8 mouse cellular contexts compared by ENCODE assay signal in the genomic region with DNA sequence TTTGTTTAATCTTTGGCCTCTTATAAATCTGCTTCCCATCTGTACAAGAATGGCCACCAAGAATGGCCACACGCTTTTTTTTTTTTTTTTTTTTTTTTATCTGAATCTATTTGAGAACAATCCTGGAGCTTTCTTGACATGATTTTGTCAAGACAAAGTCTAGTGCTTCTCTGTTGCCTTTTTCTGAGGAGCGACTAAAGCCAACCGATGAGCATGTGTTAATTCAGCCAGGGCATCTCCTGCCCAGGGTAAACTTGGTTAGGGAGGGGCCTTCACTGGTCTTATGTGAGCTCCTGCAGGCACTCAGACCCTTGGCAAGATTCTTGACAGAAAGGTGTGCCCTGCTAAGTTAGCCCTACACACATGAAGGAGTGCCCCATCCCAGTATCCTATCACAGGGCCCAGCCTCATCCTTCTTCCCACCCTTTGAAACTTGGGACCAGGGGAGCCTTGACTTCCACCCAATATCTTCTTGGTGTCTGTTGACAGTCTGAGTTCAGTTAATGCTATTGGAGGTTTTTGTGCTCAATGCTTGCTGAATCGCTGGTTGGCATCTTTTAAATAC. TPM values are rescaled to one million over a fixed set of nuclear protein-coding genes. Genes with fewer than 3 reads are reported as not detected.
DNase-seq lines count a peak whose midpoint lies in the region; ATAC-seq and TF ChIP-seq lines count a peak whose summit lies in the region.

No protein-coding gene starts in this region.

- no peak for TF ChIP-seq CTCF in C2C12 (IDR thresholded peaks at IDR 0.05; ENCODE audit: control insufficient read depth, insufficient read depth, insufficient read length)

- ATAC-seq in heart, embryonic 16.5 days (replicated peaks; ENCODE audit: extremely low read depth, insufficient read depth, low FRiP score) = no peak
- ATAC-seq in liver, embryonic 16.5 days (ENCODE audit: low read depth) = no peak

- H3K36me3 ChIP-seq in C2C12 (ENCODE audit: control insufficient read depth, insufficient read depth) = no peaks in the 10 kb centered on the region
- H3K36me3 ChIP-seq in heart, embryonic 16.5 days (ENCODE audit: control insufficient read depth, insufficient read depth) = no peaks in the 10 kb centered on the region
- no peaks in the 10 kb centered on the region for H3K36me3 ChIP-seq in liver, embryonic 16.5 days (ENCODE audit: control insufficient read depth, insufficient read depth)

- H3K9ac ChIP-seq in heart, embryonic 16.5 days (ENCODE audit: low read length) = peak overlapping the region; percentile 93
- H3K9ac ChIP-seq in liver, embryonic 16.5 days (ENCODE audit: low read depth, low read length) = no peak overlapping the region

- peak overlapping the region; percentile 75 for H3K4me2 ChIP-seq in heart, embryonic 16.5 days (ENCODE audit: low read depth, low read length)
- H3K4me2 ChIP-seq in liver, embryonic 16.5 days (ENCODE audit: low read depth, low read length) = peak overlapping the region; percentile 72; the same call in 1 of the 2 replicates

- no peaks in the 10 kb centered on the region for H3K27me3 ChIP-seq in C2C12 (ENCODE audit: control insufficient read depth, insufficient read depth, insufficient read length)
- H3K27me3 ChIP-seq in heart, embryonic 16.5 days (ENCODE audit: control insufficient read depth, insufficient read depth, low read length) = no peaks in the 10 kb centered on the region
- H3K27me3 ChIP-seq in liver, embryonic 16.5 days (ENCODE audit: control insufficient read depth, insufficient read depth, low read depth, low read length) = peaks cover 15% of the 10 kb centered on the region

- peak overlapping the region; percentile 77 for H3ac ChIP-seq in C2C12 (ENCODE audit: control insufficient read depth, insufficient read length, low read depth)

- no peaks in the 10 kb centered on the region for H3K9me3 ChIP-seq in heart, embryonic 16.5 days (replicated peaks; ENCODE audit: control insufficient read depth, low read length)
- no peaks in the 10 kb centered on the region for H3K9me3 ChIP-seq in liver, embryonic 16.5 days (replicated peaks; ENCODE audit: control insufficient read depth, low read length)

- peaks cover 63% of the 10 kb centered on the region for H3K79me2 ChIP-seq in C2C12 (ENCODE audit: control insufficient read depth, insufficient read depth)

- DNase-seq in cerebellum, adult 8-10 months = peak; percentile 18
- DNase-seq in cerebellum, adult 11 months = no peak
- DNase-seq in spleen, adult 18-20 months = no peak
- DNase-seq in right cerebral cortex, adult 2 months (ENCODE audit: low spot score in 2 of 2) = no peak
- DNase-seq in layer of hippocampus, postnatal 10 days (ENCODE audit: low spot score in 2 of 2) = no peak

- H3K4me1 ChIP-seq in heart, embryonic 16.5 days (ENCODE audit: control insufficient read depth, insufficient read depth, low read length) = peaks cover 19% of the 10 kb centered on the region
- H3K4me1 ChIP-seq in liver, embryonic 16.5 days (ENCODE audit: control insufficient read depth, low read depth, low read length) = no peaks in the 10 kb centered on the region

- H3K4me3 ChIP-seq in C2C12 (ENCODE audit: insufficient read depth, poor library complexity, severe bottlenecking) = peak overlapping the region; percentile 72
- peak overlapping the region; percentile 92 for H3K4me3 ChIP-seq in heart, embryonic 16.5 days (ENCODE audit: low read length)
- peak overlapping the region; percentile 66; the same call in 1 of the 2 replicates for H3K4me3 ChIP-seq in liver, embryonic 16.5 days (ENCODE audit: low read depth, low read length)

- H3K79me3 ChIP-seq in C2C12 (ENCODE audit: low read depth) = peaks cover 46% of the 10 kb centered on the region

- WGBS in heart, embryonic 16.5 days = 18% methylated on average over 4 of the region's 4 CpGs
- 28% methylated on average over 4 of the region's 4 CpGs for WGBS in liver, embryonic 16.5 days (ENCODE audit: insufficient replicate concordance)

- no peak overlapping the region; the same call in none of the 2 replicates for H3K27ac ChIP-seq in heart, embryonic 16.5 days (ENCODE audit: low read length)
- H3K27ac ChIP-seq in liver, embryonic 16.5 days (ENCODE audit: low read length) = no peak overlapping the region

TF ChIP-seq in C2C12, 6 proteins besides CTCF, POLR2A, EP300 and RAD21:
- TF ChIP-seq USF1 (IDR thresholded peaks at IDR 0.05; ENCODE audit: low read depth) (no peak), MYOD1 (IDR thresholded peaks at IDR 0.05; ENCODE audit: control insufficient read depth, insufficient read length, low read depth) (no peak), FOSL1 (IDR thresholded peaks at IDR 0.05; ENCODE audit: insufficient read depth, low read length, poor library complexity, severe bottlenecking) (no peak), MYOG (IDR thresholded peaks at IDR 0.05; ENCODE audit: control insufficient read depth, extremely low read depth, insufficient read length) (no peak), MAX (IDR thresholded peaks at IDR 0.05) (no peak), CEBPB (IDR thresholded peaks at IDR 0.05; ENCODE audit: low read depth) (no peak)

RNA-seq across cellular contexts. Expression of a gene that starts 5.4 kb away (rescaled TPM):
- polyA plus RNA-seq in C2C12 (2012; fragmentation: generic; extraction: Trizol) = 33.3 TPM
- polyA plus RNA-seq in heart, embryonic 16.5 days (2015; fragmentation: Nextera tagmentation; extraction: Ambion mirVana) = 21.6 and 26.5 TPM in 2 replicates
- 2.6 and 2.9 TPM in 2 replicates for polyA plus RNA-seq in liver, embryonic 16.5 days (2015; fragmentation: Nextera tagmentation; extraction: Ambion mirVana)
- 10 to 100 TPM; 56.6 to 59.2 TPM for total RNA-seq in layer of hippocampus, postnatal 10 days (2021)
